Mouse (Mus musculus) kidney, embryonic 14.5 days (tissue): ENCODE data around the gene Cdk15. TPM values are rescaled to one million over a fixed set of nuclear protein-coding genes. Genes with fewer than 3 reads are reported as not detected.

Source experiments
- polyA plus RNA-seq: library from polyadenylated mRNA; unstranded; fragments of >200 nt; fragmentation: Nextera tagmentation; extraction: Ambion mirVana; gene quantifications from 2 replicates; pipeline ENCODE4 v1.2.1, GENCODE M21; 2014

The Cdk15 gene
- polyA plus RNA-seq, 1 experiment from 2014 or later = 0.53 TPM

Other genes starting within 250 kb of the Cdk15 start
- gene C2cd6, start 162.0 kb upstream of the Cdk15 start, polyA plus RNA-seq = not detected in 2 replicates
- gene Tmem237, start 136.5 kb upstream of the Cdk15 start, polyA plus RNA-seq = 49.9 and 53.8 TPM in 2 replicates
- gene Mpp4, start 93.5 kb upstream of the Cdk15 start, polyA plus RNA-seq = 0.59 and 0.62 TPM in 2 replicates
- 6.1 and 13.7 TPM in 2 replicates for gene Als2, start 19.7 kb upstream of the Cdk15 start, polyA plus RNA-seq
- 20.1 and 29.2 TPM in 2 replicates for gene Fzd7, start 225.5 kb downstream of the Cdk15 start, polyA plus RNA-seq